Mouse (Mus musculus): ENCODE results near the gene Setdb1.

Setdb1 gene

GRCm38 (mm10) chr3:95290156-95290555, 66.8 kb downstream of the Setdb1 start:
- no peak for DNase-seq

GRCm38 (mm10) chr3:95289419-95289818, 67.6 kb downstream of the Setdb1 start:
- no peak for DNase-seq

DNA sequence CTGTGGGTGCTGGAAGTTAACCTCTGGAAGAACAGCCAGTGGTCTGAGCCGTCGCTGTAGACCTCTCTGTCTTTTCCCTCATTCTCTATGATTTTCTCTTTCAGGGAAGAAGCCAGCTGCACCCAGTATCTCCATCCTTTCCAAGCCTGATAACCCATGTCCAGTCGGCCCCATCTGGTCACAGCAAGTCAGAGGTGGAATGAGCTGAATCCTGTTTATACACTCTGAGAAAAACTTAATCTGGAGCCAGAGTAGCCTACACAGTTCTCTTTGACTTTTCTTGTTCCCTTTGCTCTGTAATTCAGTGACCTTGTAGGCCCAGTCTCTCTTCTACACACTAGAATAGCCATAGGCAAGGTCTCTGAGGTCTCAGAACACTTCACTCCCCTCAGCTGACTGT, 69.5 kb downstream of the Setdb1 start:
- peak; percentile 45 to 55 for DNase-seq

DNA sequence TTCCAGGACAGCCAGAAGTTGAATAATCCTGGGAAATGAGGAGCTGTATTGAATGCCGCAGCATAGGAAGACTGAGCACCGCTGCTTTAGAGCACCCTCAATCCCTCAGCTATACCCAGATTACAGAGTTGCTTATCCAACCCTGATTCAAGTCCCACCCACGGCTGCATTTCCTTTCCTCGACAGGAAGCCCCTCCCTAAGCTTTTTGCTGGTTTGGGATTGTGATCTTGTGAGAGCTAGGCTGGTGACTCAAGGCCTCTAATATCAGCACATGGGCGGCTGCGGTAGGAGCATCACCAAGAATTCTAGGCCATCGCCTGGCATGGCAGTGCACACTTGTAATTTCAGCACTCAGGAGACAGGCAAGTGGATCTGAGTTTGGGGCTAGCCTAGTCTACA, 70.5 kb downstream of the Setdb1 start:
- peak; percentile 48 to 55 for DNase-seq

DNA sequence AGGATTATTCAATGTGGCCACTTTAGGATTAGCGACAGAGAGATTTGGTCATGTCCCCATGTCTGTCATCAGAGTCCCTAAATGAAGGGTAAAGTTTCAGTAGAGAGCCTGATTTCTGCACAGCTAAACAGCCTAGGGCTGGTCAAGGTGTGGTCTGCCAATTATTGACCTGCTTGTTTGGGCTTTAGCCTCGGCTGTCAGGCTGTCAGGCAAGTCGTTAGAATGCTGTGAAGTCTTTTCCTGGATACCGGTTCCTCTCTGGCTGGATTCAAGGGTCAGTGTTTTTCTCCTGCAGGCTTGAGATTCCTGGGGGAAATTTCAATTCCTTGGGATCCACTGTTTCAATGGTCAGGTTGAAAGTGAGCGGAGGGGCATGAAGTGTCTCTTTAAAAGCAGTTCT, 71.0 kb downstream of the Setdb1 start:
- peak; percentile 55 to 72 for DNase-seq

GRCm38 (mm10) chr3:95285390-95285789, 71.6 kb downstream of the Setdb1 start:
- DNase-seq, result peak in 1 of 2 experiments; percentile 24

- peak in 1 of 2 experiments; percentile 5 for DNase-seq
These were observed 72.3 kb downstream of the Setdb1 start for GRCm38 (mm10) chr3:95284501-95285281.

GRCm38 (mm10) chr3:95284062-95284461, 72.9 kb downstream of the Setdb1 start:
- DNase-seq, result peak in 1 of 2 experiments; percentile 20

DNA sequence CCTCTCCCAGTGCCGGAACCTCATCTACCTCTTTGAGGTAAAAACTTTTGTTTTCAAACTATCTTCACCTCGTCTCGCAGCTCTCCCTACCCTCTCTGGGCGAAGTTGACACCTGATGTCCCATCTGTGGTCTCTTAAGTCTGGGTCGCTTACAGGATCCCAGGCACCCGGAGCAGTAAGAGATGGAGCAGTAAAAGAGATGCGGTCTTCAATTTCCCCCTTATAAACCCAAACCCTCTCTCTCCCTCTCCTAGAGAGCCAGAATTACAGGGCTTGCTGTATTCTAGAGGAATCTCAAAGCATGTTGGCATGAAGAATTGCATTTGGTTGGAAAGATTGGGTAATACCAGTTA, 73.4 kb downstream of the Setdb1 start:
- no peak for DNase-seq

DNA sequence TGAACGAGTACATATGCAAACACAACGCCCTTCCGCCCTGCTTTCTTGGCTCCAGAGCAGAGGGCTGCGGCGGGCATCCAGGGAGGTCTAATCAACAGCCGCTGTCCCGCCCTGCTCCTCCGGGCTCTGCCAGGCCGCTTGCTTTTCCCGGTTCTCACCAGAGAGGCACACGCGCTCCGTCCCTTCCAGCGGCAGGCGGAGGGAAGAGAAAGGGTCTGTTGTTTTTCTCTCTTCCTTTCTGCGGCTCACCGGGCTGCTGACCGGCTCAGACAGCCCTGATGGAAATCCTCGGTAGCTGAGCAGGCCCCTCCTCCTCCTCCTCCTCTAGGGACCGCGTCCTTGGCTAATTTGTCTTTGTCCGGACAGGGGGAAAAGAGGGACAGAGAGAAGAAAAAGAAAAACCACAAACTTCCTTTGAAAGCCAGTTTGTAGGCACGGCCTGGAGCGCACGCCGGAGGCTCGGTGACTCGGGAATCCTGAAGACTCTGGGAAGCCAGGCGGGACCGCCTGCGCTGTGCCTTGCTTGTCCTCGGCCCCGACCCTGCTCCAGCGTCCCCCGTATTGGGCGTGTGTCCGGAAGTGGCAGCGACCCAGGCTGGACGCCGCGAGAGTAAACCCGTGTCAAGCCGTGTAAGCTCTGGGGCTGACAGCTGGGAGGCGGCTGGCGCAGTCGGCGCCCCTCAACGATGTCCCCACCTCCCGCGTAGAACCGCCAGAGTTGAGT, 74.0 kb downstream of the Setdb1 start:
- peak; percentile 87 for DNase-seq

GRCm38 (mm10) chr3:95282381-95282864, 74.6 kb downstream of the Setdb1 start:
- peak in 1 of 2 experiments; percentile 43 for DNase-seq

GRCm38 (mm10) chr3:95281216-95282126, 75.5 kb downstream of the Setdb1 start, which contains the start of the genes Mindy1 and Prune1:
TSS of gene Mindy1 (plus strand) at chr3:95281345.
TSS of gene Prune1 (minus strand) at chr3:95282076.
- DNase-seq, result peak; percentile 100

GRCm38 (mm10) chr3:95280747-95281146, 76.3 kb downstream of the Setdb1 start:
- DNase-seq, result peak; percentile 53 to 58

- peak in 1 of 2 experiments; percentile 55 for DNase-seq
These were observed 79.9 kb downstream of the Setdb1 start for GRCm38 (mm10) chr3:95277149-95277551.

DNA sequence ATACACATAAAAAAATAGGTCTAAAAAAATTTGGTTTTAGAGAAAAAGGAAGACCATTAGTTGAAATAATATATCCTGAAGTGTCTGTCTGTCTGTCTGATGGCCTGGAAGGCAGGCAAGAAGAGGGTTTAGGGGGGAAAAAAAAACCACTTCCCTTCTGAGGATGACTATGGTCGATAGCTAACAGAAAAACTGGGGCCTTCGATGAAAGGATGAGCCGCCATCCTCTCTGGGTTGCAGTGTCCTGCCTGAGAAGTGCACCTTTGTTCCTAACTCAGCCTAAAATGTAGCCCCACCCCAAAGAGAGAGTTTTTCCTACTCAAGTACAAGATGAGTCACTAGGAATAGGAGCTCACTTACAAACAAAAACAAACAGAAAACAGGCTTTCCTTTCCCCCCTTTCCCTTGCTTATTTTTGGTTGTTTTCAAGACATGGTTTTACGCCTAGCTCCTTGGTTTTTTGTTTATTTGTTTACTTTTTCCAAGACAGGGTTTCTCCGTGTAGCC, 80.5 kb downstream of the Setdb1 start:
- no peak for DNase-seq

DNA sequence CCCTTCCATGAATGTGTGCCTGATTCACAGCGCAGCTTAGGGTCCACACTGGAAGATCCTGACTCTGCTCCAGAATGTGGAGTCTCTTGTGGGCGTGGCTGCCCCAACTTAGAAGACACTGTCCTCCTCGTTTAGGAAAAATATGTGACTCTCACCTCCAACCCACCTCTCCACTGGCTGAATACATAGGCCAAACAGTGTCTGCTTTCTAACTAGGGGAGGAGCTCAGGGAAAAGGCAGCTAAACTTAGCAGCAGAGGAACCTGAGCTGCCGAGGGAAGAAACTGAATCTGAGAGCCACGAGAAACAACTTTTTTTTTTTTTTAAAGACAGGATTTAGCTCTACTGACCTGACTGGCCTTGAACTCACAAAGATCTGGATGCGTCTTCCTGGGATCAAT, 81.8 kb downstream of the Setdb1 start:
- DNase-seq, result no peak

DNA sequence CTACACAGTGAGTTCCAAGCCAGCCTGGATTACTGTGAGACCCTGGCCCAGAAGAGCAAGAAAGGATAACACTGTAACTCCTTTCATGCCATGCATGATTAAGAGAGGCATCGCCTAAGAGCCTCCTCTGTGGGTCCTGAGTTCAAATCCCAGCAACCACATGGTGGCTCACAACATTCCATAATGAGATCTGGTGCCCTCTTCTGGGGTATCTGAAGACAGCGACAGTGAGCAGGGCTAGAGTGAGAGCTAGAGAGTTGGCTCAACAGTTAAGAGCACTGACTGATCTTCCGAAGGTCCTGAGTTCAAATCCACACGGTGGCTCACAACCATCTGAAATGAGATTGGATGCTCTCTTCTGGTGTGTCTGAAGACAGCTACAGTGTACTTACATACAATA, 82.5 kb downstream of the Setdb1 start:
- DNase-seq, result no peak
